Mouse (Mus musculus) testis, postnatal 14 days (tissue): Measurements from ENCODE around the gene Lctl.

ENCODE experiments used
- DNase-seq: peaks from one replicate; pipeline ENCODE4 v3.0.0; 2021; ENCODE audit warnings: low spot score

Lctl gene

DNA sequence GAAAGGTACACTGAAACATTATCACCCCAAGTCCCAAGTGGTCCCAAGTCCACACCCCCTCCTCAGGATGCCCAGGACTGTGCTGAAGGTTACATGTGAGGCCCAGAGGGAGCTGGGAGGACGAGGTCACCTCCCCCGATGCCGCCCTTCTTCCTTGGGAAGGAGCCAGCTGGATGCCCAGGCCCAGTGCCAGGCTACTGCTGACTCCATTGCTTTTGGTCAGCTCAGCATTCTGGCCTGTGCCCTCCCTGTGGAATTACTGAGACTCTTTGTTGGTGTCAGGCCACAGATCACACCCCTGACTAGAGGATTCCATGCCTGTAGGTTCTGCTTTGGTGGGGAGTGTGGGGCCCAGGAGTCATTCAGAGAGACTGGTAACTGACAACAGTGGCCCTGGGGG lies at the start of gene Lctl:
Gene Lctl (plus strand): TSS at position 272 of the 400 bp plus-strand sequence.
- no peak for DNase-seq

GRCm38 (mm10) chr9:64067787-64068186 lies 49.2 kb upstream of the Lctl start:
- no peak for DNase-seq

- DNase-seq, result no peak
Measured at GRCm38 (mm10) chr9:64068571-64068970, 48.4 kb upstream of the Lctl start.

DNA sequence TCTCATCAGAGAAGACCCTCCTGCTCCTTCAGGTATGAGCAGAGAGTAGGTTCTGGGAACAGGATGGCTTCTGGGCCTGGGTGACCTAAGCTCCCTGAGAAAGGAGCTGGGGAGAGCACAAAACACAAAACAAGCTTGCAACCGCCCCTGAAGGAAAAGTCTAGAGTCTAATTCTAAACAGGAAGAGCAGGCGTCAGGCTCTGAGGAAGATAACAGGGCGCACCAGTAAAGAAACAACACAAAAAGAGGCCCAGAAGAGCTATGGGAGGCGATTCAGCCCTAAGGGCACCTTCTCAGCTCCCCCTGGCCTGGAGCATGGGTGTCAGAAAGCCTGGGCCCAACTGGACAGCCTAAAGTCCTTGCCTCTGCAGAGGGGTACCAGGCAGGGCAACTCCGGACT lies 47.8 kb upstream of the Lctl start:
- DNase-seq, result no peak

GRCm38 (mm10) chr9:64070674-64071073 lies 46.3 kb upstream of the Lctl start:
- DNase-seq, result no peak

- no peak for DNase-seq
Measured at GRCm38 (mm10) chr9:64074831-64075230, 42.1 kb upstream of the Lctl start.

DNA sequence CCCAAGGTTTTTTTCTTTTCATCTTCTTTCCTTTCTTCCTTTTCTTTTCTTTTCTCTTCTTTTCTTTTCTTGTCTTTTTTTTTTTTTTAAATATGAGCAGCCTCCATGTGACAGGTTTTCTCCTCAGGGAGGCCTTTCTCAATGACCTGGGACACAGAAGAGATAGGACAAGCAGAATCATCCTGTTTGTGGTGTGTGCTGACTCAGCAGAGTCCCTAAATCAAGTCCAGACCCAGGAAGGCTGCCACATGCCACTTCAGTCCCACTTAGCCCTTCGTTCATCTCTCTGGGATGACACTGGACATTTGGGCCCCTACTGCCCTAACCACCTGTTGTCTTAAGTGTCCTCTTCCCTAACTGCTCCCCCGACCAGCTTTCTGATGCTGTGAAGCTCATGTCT lies 40.5 kb upstream of the Lctl start:
- DNase-seq, result no peak

- DNase-seq, result no peak
Measured at GRCm38 (mm10) chr9:64078386-64078792, 38.6 kb upstream of the Lctl start.

DNA sequence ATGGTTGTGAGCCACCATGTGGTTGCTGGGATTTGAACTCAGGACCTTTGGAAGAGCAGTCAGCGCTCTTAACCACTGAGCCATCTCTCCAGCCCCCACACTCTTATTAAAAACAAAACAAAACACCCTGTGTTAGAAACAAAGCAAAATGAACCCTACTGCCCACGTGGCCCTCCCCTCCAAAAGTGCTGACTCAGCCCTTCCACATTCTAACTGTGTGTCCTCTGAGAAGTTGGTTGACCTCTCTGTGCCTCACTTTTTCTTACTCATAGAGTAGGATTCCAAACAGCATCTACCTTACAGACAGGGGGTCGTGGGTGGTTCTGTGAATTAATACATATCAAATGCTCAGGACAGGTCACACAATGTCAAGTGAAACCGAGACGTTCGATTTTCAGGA lies 37.0 kb upstream of the Lctl start:
- DNase-seq, result no peak

DNA sequence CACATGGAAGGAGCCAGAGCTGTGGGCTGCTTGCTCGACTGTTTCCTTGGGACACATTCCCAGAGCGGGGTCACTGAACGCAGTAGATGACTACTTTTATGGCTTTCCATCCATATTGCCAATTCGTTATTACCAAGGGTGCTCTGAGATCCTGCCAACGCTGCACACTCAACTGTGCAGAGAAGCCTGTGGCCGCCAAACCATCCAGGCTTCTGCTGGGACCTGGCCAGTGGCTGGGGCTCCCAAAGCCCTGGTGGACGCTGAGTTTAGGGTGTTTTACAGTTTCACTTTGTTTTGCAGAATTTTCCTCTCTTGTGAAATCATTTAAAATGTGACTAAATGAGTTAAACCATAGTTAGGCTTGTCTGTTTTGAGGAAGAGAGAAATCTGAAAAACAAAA lies 32.7 kb upstream of the Lctl start:
- peak; percentile 26 for DNase-seq

- DNase-seq, result peak; percentile 62
Measured at GRCm38 (mm10) chr9:64084661-64085399, 32.1 kb upstream of the Lctl start.

- no peak for DNase-seq
Measured at GRCm38 (mm10) chr9:64085976-64086375, 31.0 kb upstream of the Lctl start.

DNA sequence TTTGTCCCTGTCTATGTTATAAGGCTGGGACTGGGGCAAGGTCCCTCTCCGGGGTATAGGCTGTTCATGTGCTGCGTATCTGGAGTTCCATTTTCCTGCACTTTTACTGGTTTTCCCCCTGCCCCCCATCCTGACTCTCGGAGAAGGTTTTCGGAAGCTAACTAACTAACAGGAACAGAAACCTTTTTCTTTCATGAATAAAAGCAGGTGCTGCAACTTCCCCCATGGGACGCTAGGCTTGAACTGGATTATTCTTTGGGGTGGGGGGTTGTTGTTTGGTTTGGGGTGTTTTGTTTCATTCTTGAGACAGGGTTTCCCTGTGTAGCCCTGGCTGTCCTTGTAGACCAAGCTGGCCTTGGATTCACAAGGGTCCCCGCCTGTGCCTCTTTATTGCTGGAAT lies 30.4 kb upstream of the Lctl start:
- DNase-seq, result no peak

- peak; percentile 53 for DNase-seq
Measured at GRCm38 (mm10) chr9:64087461-64088235, 29.3 kb upstream of the Lctl start.

- DNase-seq, result no peak
Measured at GRCm38 (mm10) chr9:64088346-64088745, 28.6 kb upstream of the Lctl start.

DNA sequence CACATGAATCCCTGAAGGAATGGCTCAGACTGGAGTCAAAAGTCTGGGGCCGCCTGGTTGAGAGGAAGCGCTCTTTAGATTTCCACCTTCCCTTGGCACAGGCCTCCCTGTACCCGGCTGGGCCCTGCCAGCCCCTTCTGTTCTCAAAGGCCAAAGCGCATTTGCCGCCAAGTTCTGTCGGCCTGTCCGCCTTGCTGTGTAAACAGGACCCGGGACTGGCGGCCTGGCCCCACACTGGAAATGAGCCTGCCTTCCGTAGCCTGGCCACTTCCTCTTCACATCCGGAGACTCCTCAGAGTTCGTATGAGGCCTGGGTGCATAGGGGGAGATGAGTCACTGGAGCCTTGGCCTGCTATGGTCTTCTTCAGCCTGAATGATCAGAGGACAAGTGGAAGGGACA lies 27.9 kb upstream of the Lctl start:
- DNase-seq, result no peak

DNA sequence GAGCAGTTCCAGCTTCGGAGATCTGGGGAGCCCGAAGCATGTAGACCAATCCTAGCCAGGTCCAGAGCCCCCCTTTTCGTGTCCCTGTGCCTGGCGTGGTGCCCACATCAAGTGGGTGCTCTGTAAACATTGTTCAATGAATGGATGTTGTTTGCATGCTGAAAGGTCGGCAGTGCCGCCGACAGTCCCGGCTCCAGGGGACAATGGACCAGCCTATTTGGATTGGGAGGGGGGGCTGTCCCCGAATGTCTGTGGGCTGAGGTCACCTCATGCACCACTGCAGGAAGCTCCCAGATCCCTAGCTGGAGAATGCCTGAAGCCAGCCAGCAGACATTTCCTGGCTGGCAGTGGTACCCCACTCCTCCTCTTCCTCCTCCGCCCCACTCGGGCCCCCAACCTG lies 22.9 kb upstream of the Lctl start:
- DNase-seq, result no peak

DNA sequence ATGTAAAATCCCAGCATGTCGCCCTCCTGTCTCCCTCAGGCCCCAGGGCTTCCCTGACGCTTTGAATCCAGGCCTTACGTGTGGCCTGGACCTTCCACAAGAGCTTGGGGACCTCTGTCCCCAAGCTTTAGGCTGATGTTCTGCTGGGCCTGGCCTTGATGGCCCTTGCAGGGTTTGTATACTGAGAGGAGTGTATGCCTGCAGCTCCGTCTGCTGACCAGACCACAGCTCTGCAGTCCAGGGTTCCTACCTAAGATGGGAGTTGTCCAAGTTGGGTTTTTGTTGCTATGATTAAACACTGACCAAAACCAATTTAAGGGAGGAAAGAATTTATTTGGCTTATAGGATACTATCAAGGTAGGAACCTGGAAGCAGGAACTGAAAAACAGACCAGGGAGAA lies 18.7 kb upstream of the Lctl start:
- DNase-seq, result no peak

DNA sequence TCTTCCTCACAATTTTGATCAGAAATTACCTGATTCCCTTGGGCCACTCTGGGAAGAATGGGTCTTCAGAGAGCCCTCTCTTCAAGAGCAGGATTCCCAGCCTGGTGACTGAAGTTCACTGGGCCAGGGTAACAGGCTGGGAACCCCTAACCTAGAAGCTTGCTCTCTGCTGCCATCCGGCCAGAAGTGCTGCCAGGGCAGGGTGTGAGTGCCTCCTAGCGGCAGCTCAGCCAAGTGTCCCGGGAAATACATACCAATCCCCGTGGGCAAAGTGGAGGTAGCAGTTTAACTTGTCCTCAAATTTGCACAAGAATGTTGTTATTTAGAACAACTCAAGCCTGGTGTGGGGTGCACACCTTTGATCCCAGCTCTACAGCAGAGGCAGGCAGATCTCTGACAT lies 16.5 kb upstream of the Lctl start:
- no peak for DNase-seq

DNA sequence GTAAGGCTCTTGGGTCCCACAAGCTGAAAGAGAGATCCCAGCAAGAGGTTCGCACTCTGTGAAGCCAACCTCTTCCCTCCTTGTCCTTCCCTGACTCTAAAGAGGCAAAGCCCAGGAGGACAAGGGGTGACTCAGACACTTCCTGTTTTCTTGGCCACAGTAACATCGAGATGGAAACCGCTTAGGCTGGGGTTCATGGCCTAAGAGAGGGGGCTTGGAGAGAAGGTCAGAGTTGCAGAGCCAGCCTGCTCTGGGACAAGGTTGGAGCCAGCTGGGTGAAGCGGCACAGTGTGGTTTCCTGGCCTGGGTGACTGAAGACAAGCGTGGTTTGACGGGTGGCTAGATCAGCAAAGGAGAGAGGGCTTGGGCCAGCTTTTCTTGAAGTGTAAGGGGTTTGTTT lies 11.6 kb upstream of the Lctl start:
- DNase-seq, result no peak

- DNase-seq, result no peak
Measured at GRCm38 (mm10) chr9:64110502-64110901, 6.4 kb upstream of the Lctl start.

- no peak for DNase-seq
Measured at GRCm38 (mm10) chr9:64114646-64115045, 2.3 kb upstream of the Lctl start.

DNA sequence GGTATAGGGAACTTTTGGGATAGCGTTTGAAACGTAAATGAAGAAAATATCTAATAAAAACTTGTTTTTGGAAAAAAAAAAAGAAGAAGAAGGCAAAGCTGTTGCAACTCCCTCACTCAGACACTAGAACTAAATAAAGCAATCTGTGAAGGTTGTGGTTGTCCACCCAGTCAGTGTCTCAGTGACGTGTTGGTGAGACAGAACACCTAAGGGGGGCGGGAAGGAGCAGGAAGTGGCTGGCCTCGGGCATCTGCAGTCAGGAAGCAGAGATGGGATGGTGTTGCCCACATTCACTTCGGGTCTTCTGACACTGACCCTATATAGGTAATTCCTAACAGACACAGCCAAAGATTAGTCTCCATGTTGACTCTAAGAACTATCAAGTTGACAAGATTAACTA lies 1.2 kb upstream of the Lctl start:
- no peak for DNase-seq

DNA sequence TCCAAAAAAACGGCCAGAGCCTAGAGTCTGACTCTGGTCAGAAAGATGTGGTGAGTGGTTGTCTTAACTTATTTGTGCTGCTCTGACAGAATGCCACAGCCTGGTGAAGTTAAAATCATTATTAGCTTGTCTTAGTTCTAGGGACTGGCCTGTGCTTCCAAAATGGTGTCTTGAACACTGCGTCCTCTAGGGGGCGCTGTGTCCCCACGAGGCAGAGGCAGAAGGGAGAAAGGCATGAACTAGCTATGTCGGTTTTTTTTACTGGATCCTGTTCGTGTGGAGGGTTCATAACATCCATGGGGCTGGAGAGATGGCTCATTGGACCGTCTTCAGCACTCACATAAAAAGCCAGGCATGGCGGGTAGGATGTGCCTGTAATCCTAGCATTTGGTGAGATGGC lies 3.0 kb downstream of the Lctl start:
- peak; percentile 80 for DNase-seq
